Mouse (Mus musculus) lung, adult 2 months (tissue): ENCODE results near the gene Rtn4rl1.

Experiments
- CTCF ChIP-seq: fragments of 200-500 bp; IDR thresholded peaks from 2 replicates; pipeline ENCODE4 v1.5.1; 2011; ENCODE audit warnings: mild to moderate bottlenecking, low read length, control low read depth; ENCODE audit not compliant: insufficient read depth
- POLR2A ChIP-seq: fragments of 200-500 bp; IDR thresholded peaks from 2 replicates; pipeline ENCODE4 v1.6.1; 2011; ENCODE audit warnings: low read depth, mild to moderate bottlenecking, control low read depth, low read length, borderline replicate concordance; ENCODE audit errors: extremely low read depth

GRCm38 (mm10) chr11:75285893-75286467 is 92.4 kb downstream of the Rtn4rl1 start:
- TF ChIP-seq CTCF (no peak), POLR2A (no peak)
